8 mouse cellular contexts compared by ENCODE assay signal in genomic region chr4:104368561-104369021, GRCm38 (mm10).
DNase-seq lines count a peak whose midpoint lies in the region; ATAC-seq lines count a peak whose summit lies in the region.

No protein-coding gene starts in this region.

- no peak overlapping the region for H3K9ac ChIP-seq in liver, embryonic 13.5 days

- peak; percentile 7 for DNase-seq in gastrocnemius, postnatal 10 days
- no peak for DNase-seq in gastrocnemius, postnatal 36 days
- peak; percentile 80 to 86 for DNase-seq in cerebellum, postnatal 10 days
- DNase-seq in frontal cortex, postnatal 10 days (ENCODE audit: low spot score in 2 of 2) = peak; percentile 69 to 75
- DNase-seq in kidney, postnatal 14 days = peak; percentile 30
- DNase-seq in liver, embryonic 13.5 days = no peak
- DNase-seq in right cerebral cortex, postnatal 4 days = peak; percentile 80

- H3K9me3 ChIP-seq in liver, embryonic 13.5 days (replicated peaks) = no peaks in the 10 kb centered on the region

- intact Hi-C loops in gastrocnemius, postnatal 36 days (cut with DNase I) = no loop called here

- no peaks in the 10 kb centered on the region for H3K4me1 ChIP-seq in liver, embryonic 13.5 days (replicated peaks)

- peaks cover 56% of the 10 kb centered on the region for H3K27me3 ChIP-seq in liver, embryonic 13.5 days

- no peak overlapping the region for H3K27ac ChIP-seq in liver, embryonic 13.5 days

- WGBS in liver, embryonic 13.5 days (ENCODE audit: insufficient replicate concordance) = 1% methylated on average over 20 of the region's 20 CpGs

- H3K36me3 ChIP-seq in liver, embryonic 13.5 days = no peaks in the 10 kb centered on the region

- peak overlapping the region; percentile 66 for H3K4me2 ChIP-seq in liver, embryonic 13.5 days

- H3K4me3 ChIP-seq in liver, embryonic 13.5 days (replicated peaks) = peak overlapping the region; percentile 52

- no peak for ATAC-seq in liver, embryonic 13.5 days (ENCODE audit: low read depth)
- ATAC-seq in megakaryocyte-erythroid progenitor cell, adult 5-6 weeks (replicated peaks; ENCODE audit: low FRiP score, low TSS enrichment, poor library complexity, severe bottlenecking) = no peak

Comparison
In these comparisons a context has a peak if more than half of its experiments do, and no peak if none do; other contexts are left out.
1. DNase-seq: peak in gastrocnemius, postnatal 10 days (single experiment), cerebellum, postnatal 10 days (2 of 2), frontal cortex, postnatal 10 days (2 of 2), kidney, postnatal 14 days (single experiment) and right cerebral cortex, postnatal 4 days (single experiment); none in gastrocnemius, postnatal 36 days (0 of 2) and liver, embryonic 13.5 days (single experiment).